Mouse (Mus musculus): ENCODE data around the gene Zc3h12d. TPM values are rescaled to one million over a fixed set of nuclear protein-coding genes. Genes with fewer than 3 reads are reported as not detected.

Gene Zc3h12d
- polyA plus RNA-seq, 1 experiment from 2014 or later = 0.05 TPM

GRCm38 (mm10) chr10:7818676-7819075 is 13.6 kb upstream of the Zc3h12d start:
- ATAC-seq (ENCODE audit: low FRiP score) (no peak), DNase-seq (ENCODE audit: low spot score) (no peak)
- Histone ChIP-seq H3K4me3 (ENCODE audit: low read depth, low read length) (no peak overlapping the region), H3K4me1 (replicated peaks; ENCODE audit: control insufficient read depth, insufficient read depth, low read length) (no peaks in the 10 kb centered on the region), H3K27me3 (ENCODE audit: control insufficient read depth, insufficient read depth, low read length) (no peaks in the 10 kb centered on the region), H3K4me2 (replicated peaks; ENCODE audit: low read depth, low read length) (no peak overlapping the region), H3K36me3 (ENCODE audit: control insufficient read depth, insufficient read depth, low read length) (0 out of 2 replicates have a peak, but pooled peaks cover 2% of the 10 kb centered on the region), H3K27ac (ENCODE audit: low read depth, low read length) (no peak overlapping the region), H3K9me3 (ENCODE audit: control insufficient read depth, low read length) (no peaks in the 10 kb centered on the region), H3K9ac (ENCODE audit: low read depth, low read length) (no peak overlapping the region)
- 91% methylated on average over 4 of the region's 4 CpGs for WGBS

GRCm38 (mm10) chr10:7819156-7819555 is 13.1 kb upstream of the Zc3h12d start:
- no peaks in the 10 kb centered on the region for H3K27me3 ChIP-seq (ENCODE audit: control insufficient read depth, insufficient read depth, low read length)
- no peaks in the 10 kb centered on the region for H3K9me3 ChIP-seq (ENCODE audit: control insufficient read depth, low read length)
- no peak overlapping the region for H3K4me2 ChIP-seq (replicated peaks; ENCODE audit: low read depth, low read length)
- 92% methylated on average over 4 of the region's 4 CpGs for WGBS
- H3K36me3 ChIP-seq (ENCODE audit: control insufficient read depth, insufficient read depth, low read length) = 0 out of 2 replicates have a peak, but pooled peaks cover 2% of the 10 kb centered on the region
- H3K4me3 ChIP-seq (ENCODE audit: low read depth, low read length) = no peak overlapping the region
- no peak overlapping the region for H3K27ac ChIP-seq (ENCODE audit: low read depth, low read length)
- no peaks in the 10 kb centered on the region for H3K4me1 ChIP-seq (replicated peaks; ENCODE audit: control insufficient read depth, insufficient read depth, low read length)
- no peak overlapping the region for H3K9ac ChIP-seq (ENCODE audit: low read depth, low read length)
- ATAC-seq (ENCODE audit: low FRiP score) (no peak), DNase-seq (ENCODE audit: low spot score) (no peak)

GRCm38 (mm10) chr10:7819603-7820002 is 12.7 kb upstream of the Zc3h12d start:
- ATAC-seq (ENCODE audit: low FRiP score) = no peak

GRCm38 (mm10) chr10:7820171-7820570 is 12.1 kb upstream of the Zc3h12d start:
- no peak overlapping the region for H3K4me2 ChIP-seq (replicated peaks; ENCODE audit: low read depth, low read length)
- 0 out of 2 replicates have a peak, but pooled peaks cover 2% of the 10 kb centered on the region for H3K36me3 ChIP-seq (ENCODE audit: control insufficient read depth, insufficient read depth, low read length)
- no peak for DNase-seq (ENCODE audit: low spot score)
- no peaks in the 10 kb centered on the region for H3K4me1 ChIP-seq (replicated peaks; ENCODE audit: control insufficient read depth, insufficient read depth, low read length)
- WGBS = 96% methylated on average over 5 of the region's 5 CpGs
- H3K27me3 ChIP-seq (ENCODE audit: control insufficient read depth, insufficient read depth, low read length) = no peaks in the 10 kb centered on the region
- no peak overlapping the region for H3K4me3 ChIP-seq (ENCODE audit: low read depth, low read length)
- no peak for ATAC-seq (ENCODE audit: low FRiP score)
- no peaks in the 10 kb centered on the region for H3K9me3 ChIP-seq (ENCODE audit: control insufficient read depth, low read length)
- no peak overlapping the region for H3K9ac ChIP-seq (ENCODE audit: low read depth, low read length)
- H3K27ac ChIP-seq (ENCODE audit: low read depth, low read length) = no peak overlapping the region

More at GRCm38 (mm10) chr10:7819603-7820002, 12.7 kb upstream of the Zc3h12d start:
- DNase-seq (ENCODE audit: low spot score) = no peak
- no peak overlapping the region for H3K4me2 ChIP-seq (replicated peaks; ENCODE audit: low read depth, low read length)
- H3K27ac ChIP-seq (ENCODE audit: low read depth, low read length) = no peak overlapping the region
- 90% methylated on average over 4 of the region's 4 CpGs for WGBS
- H3K4me1 ChIP-seq (replicated peaks; ENCODE audit: control insufficient read depth, insufficient read depth, low read length) = no peaks in the 10 kb centered on the region
- H3K9me3 ChIP-seq (ENCODE audit: control insufficient read depth, low read length) = no peaks in the 10 kb centered on the region
- H3K9ac ChIP-seq (ENCODE audit: low read depth, low read length) = no peak overlapping the region
- 0 out of 2 replicates have a peak, but pooled peaks cover 2% of the 10 kb centered on the region for H3K36me3 ChIP-seq (ENCODE audit: control insufficient read depth, insufficient read depth, low read length)
- H3K27me3 ChIP-seq (ENCODE audit: control insufficient read depth, insufficient read depth, low read length) = no peaks in the 10 kb centered on the region
- no peak overlapping the region for H3K4me3 ChIP-seq (ENCODE audit: low read depth, low read length)

GRCm38 (mm10) chr10:7821981-7822380 is 10.3 kb upstream of the Zc3h12d start:
- Histone ChIP-seq H3K4me2 (replicated peaks; ENCODE audit: low read depth, low read length) (no peak overlapping the region), H3K9ac (ENCODE audit: low read depth, low read length) (no peak overlapping the region), H3K36me3 (ENCODE audit: control insufficient read depth, insufficient read depth, low read length) (no peaks in the 10 kb centered on the region), H3K27me3 (ENCODE audit: control insufficient read depth, insufficient read depth, low read length) (no peaks in the 10 kb centered on the region), H3K27ac (ENCODE audit: low read depth, low read length) (no peak overlapping the region), H3K4me1 (replicated peaks; ENCODE audit: control insufficient read depth, insufficient read depth, low read length) (no peaks in the 10 kb centered on the region), H3K9me3 (ENCODE audit: control insufficient read depth, low read length) (no peaks in the 10 kb centered on the region), H3K4me3 (ENCODE audit: low read depth, low read length) (no peak overlapping the region)
- ATAC-seq (ENCODE audit: low FRiP score) = no peak
- no peak for DNase-seq (ENCODE audit: low spot score)
- 96% methylated on average over 12 of the region's 12 CpGs for WGBS

- no peaks in the 10 kb centered on the region for H3K9me3 ChIP-seq (ENCODE audit: control insufficient read depth, low read length)
- no peaks in the 10 kb centered on the region for H3K27me3 ChIP-seq (ENCODE audit: control insufficient read depth, insufficient read depth, low read length)
- no peak overlapping the region for H3K27ac ChIP-seq (ENCODE audit: low read depth, low read length)
- H3K4me3 ChIP-seq (ENCODE audit: low read depth, low read length) = no peak overlapping the region
- no peak overlapping the region for H3K4me2 ChIP-seq (replicated peaks; ENCODE audit: low read depth, low read length)
- no peak for ATAC-seq (ENCODE audit: low FRiP score)
- DNase-seq (ENCODE audit: low spot score) = no peak
- H3K36me3 ChIP-seq (ENCODE audit: control insufficient read depth, insufficient read depth, low read length) = no peaks in the 10 kb centered on the region
- no peaks in the 10 kb centered on the region for H3K4me1 ChIP-seq (replicated peaks; ENCODE audit: control insufficient read depth, insufficient read depth, low read length)
- WGBS = 90% methylated on average over 9 of the region's 9 CpGs
- no peak overlapping the region for H3K9ac ChIP-seq (ENCODE audit: low read depth, low read length)
Observed at GRCm38 (mm10) chr10:7824663-7825280, 7.5 kb upstream of the Zc3h12d start.

- WGBS = 91% methylated on average over 4 of the region's 4 CpGs
- Histone ChIP-seq H3K4me1 (replicated peaks; ENCODE audit: control insufficient read depth, insufficient read depth, low read length) (no peaks in the 10 kb centered on the region), H3K27me3 (ENCODE audit: control insufficient read depth, insufficient read depth, low read length) (no peaks in the 10 kb centered on the region)
Observed at GRCm38 (mm10) chr10:7825281-7825665, 7.0 kb upstream of the Zc3h12d start.

GRCm38 (mm10) chr10:7826106-7826505 is 6.2 kb upstream of the Zc3h12d start:
- no peaks in the 10 kb centered on the region for H3K9me3 ChIP-seq (ENCODE audit: control insufficient read depth, low read length)
- no peak overlapping the region for H3K4me3 ChIP-seq (ENCODE audit: low read depth, low read length)
- DNase-seq (ENCODE audit: low spot score) (no peak), ATAC-seq (ENCODE audit: low FRiP score) (no peak)
- H3K4me2 ChIP-seq (replicated peaks; ENCODE audit: low read depth, low read length) = no peak overlapping the region
- no peaks in the 10 kb centered on the region for H3K36me3 ChIP-seq (ENCODE audit: control insufficient read depth, insufficient read depth, low read length)
- 95% methylated on average over 9 of the region's 9 CpGs for WGBS
- H3K9ac ChIP-seq (ENCODE audit: low read depth, low read length) = no peak overlapping the region
- H3K27ac ChIP-seq (ENCODE audit: low read depth, low read length) = no peak overlapping the region
- H3K27me3 ChIP-seq (ENCODE audit: control insufficient read depth, insufficient read depth, low read length) = no peaks in the 10 kb centered on the region
- no peaks in the 10 kb centered on the region for H3K4me1 ChIP-seq (replicated peaks; ENCODE audit: control insufficient read depth, insufficient read depth, low read length)

More at GRCm38 (mm10) chr10:7825281-7825665, 7.0 kb upstream of the Zc3h12d start:
- H3K9me3 ChIP-seq (ENCODE audit: control insufficient read depth, low read length) = no peaks in the 10 kb centered on the region
- H3K4me2 ChIP-seq (replicated peaks; ENCODE audit: low read depth, low read length) = no peak overlapping the region
- no peak overlapping the region for H3K27ac ChIP-seq (ENCODE audit: low read depth, low read length)
- no peak overlapping the region for H3K9ac ChIP-seq (ENCODE audit: low read depth, low read length)
- H3K4me3 ChIP-seq (ENCODE audit: low read depth, low read length) = no peak overlapping the region
- DNase-seq (ENCODE audit: low spot score) (no peak), ATAC-seq (ENCODE audit: low FRiP score) (no peak)
- H3K36me3 ChIP-seq (ENCODE audit: control insufficient read depth, insufficient read depth, low read length) = no peaks in the 10 kb centered on the region

GRCm38 (mm10) chr10:7833377-7834165 is 1.3 kb downstream of the Zc3h12d start:
- Histone ChIP-seq H3K4me2 (replicated peaks; ENCODE audit: low read depth, low read length) (no peak overlapping the region), H3K4me3 (ENCODE audit: low read depth, low read length) (no peak overlapping the region), H3K27ac (ENCODE audit: low read depth, low read length) (no peak overlapping the region), H3K36me3 (ENCODE audit: control insufficient read depth, insufficient read depth, low read length) (no peaks in the 10 kb centered on the region), H3K4me1 (replicated peaks; ENCODE audit: control insufficient read depth, insufficient read depth, low read length) (no peaks in the 10 kb centered on the region), H3K9ac (ENCODE audit: low read depth, low read length) (no peak overlapping the region), H3K9me3 (ENCODE audit: control insufficient read depth, low read length) (no peaks in the 10 kb centered on the region), H3K27me3 (ENCODE audit: control insufficient read depth, insufficient read depth, low read length) (no peaks in the 10 kb centered on the region)
- 81% methylated on average over 9 of the region's 9 CpGs for WGBS
- ATAC-seq (ENCODE audit: low FRiP score) (no peak), DNase-seq (ENCODE audit: low spot score) (no peak)

All from hindbrain, embryonic 11.5 days (tissue).